Mouse (Mus musculus) liver, embryonic 11.5 days (tissue): ENCODE data around the gene Agpat4. TPM values are rescaled to one million over a fixed set of nuclear protein-coding genes. Genes with fewer than 3 reads are reported as not detected.

ENCODE experiments used
- ATAC-seq: fragments of 200-750 bp; cut with Nextera tagmentation; replicated peaks from 2 replicates; pipeline ENCODE4 v1.8.0; 2017; ENCODE audit warnings: moderate number of reproducible peaks, mild to moderate bottlenecking, moderate TSS enrichment, moderate library complexity; ENCODE audit not compliant: low FRiP score
- DNase-seq: peaks from one replicate; pipeline ENCODE4 v3.0.0-alpha.2; 2017; ENCODE audit warnings: low spot score
- H3K27ac ChIP-seq: fragments of 300-500 bp; sonication (generic); 2 replicates; pipeline ENCODE4 v1.5.1; 2014; ENCODE audit warnings: mild to moderate bottlenecking, low read depth, low read length, control low read depth
- H3K27me3 ChIP-seq: fragments of 300-500 bp; sonication (generic); replicated peaks from 2 replicates; pipeline ENCODE4 v1.6.1; 2014; ENCODE audit warnings: low read length, mixed read lengths; ENCODE audit not compliant: control insufficient read depth, insufficient read depth
- H3K36me3 ChIP-seq: fragments of 300-500 bp; sonication (generic); 2 replicates; pipeline ENCODE4 v1.6.1; 2014; ENCODE audit warnings: mild to moderate bottlenecking, low read length, moderate library complexity, mixed read lengths; ENCODE audit not compliant: control insufficient read depth, insufficient read depth
- H3K4me1 ChIP-seq: fragments of 300-500 bp; sonication (generic); replicated peaks from 2 replicates; pipeline ENCODE4 v1.6.1; 2014; ENCODE audit warnings: low read length, mixed read lengths; ENCODE audit not compliant: control insufficient read depth, insufficient read depth
- H3K4me2 ChIP-seq: fragments of 300-500 bp; sonication (generic); 2 replicates; pipeline ENCODE4 v1.6.1; 2014; ENCODE audit warnings: mild to moderate bottlenecking, control low read depth, moderate library complexity
- H3K4me3 ChIP-seq: fragments of 300-500 bp; sonication (generic); 2 replicates; pipeline ENCODE4 v1.5.1; 2014; ENCODE audit warnings: low read depth, low read length, control low read depth
- H3K9ac ChIP-seq: fragments of 300-500 bp; sonication (generic); 2 replicates; pipeline ENCODE4 v1.6.1; 2014; ENCODE audit warnings: low read depth, low read length, control low read depth
- H3K9me3 ChIP-seq: fragments of 300-500 bp; sonication (generic); 2 replicates; pipeline ENCODE4 v1.6.1; 2016; ENCODE audit warnings: low read length, inconsistent platforms, mixed read lengths; ENCODE audit not compliant: control insufficient read depth
- WGBS: fragments of 180-500 bp; shearing (Covaris S2); extraction: QIAGEN DNeasy Blood & Tissue Kit; methylation state at CpG from one replicate; pipeline ENCODE4 v1.1.7; 2014; 5-methylcytosine and 5-hydroxymethylcytosine counted together
- polyA plus RNA-seq: library from polyadenylated mRNA; unstranded; fragments of >200 nt; fragmentation: Nextera tagmentation; extraction: Ambion mirVana; gene quantifications from 2 replicates; pipeline ENCODE4 v1.2.1, GENCODE M21; 2014

Gene Agpat4
- polyA plus RNA-seq, 1 experiment from 2014 or later, result 30.4 TPM

DNA sequence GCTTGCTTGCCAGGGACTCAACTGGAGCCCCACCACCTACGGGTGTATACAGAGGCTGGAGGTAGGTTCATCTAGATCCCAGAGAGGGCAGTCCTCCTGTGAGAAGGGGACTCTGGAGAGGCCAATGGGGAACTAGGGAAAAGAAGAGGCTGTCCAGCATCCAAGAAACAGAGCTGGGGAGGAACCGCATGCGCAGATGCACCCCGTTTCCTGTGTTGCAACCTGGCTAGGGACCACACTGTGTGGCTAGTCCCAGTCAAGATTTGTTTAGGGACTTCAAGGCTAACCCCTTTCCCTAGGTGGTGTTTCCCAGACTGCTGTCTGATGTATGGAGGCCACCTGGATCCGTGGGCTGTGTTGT, 41.5 kb downstream of the Agpat4 start:
- Histone ChIP-seq H3K4me1 (0 out of 2 replicates have a peak, but pooled peaks cover 2% of the 10 kb centered on the region), H3K4me3 (no peak overlapping the region), H3K27ac (no peak overlapping the region; the same call in 1 of the 2 replicates), H3K9ac (no peak overlapping the region), H3K9me3 (no peaks in the 10 kb centered on the region), H3K36me3 (peaks cover 3% of the 10 kb centered on the region; the same call in 1 of the 2 replicates), H3K4me2 (no peak overlapping the region), H3K27me3 (no peaks in the 10 kb centered on the region)
- ATAC-seq (no peak), DNase-seq (no peak)
- WGBS, result 88% methylated on average over 5 of the region's 5 CpGs

GRCm38 (mm10) chr17:12160540-12160939, 42.0 kb downstream of the Agpat4 start:
- Histone ChIP-seq H3K4me2 (no peak overlapping the region), H3K27me3 (no peaks in the 10 kb centered on the region), H3K9me3 (no peaks in the 10 kb centered on the region), H3K4me3 (no peak overlapping the region), H3K27ac (no peak overlapping the region), H3K36me3 (peaks cover 3% of the 10 kb centered on the region; the same call in 1 of the 2 replicates), H3K9ac (no peak overlapping the region), H3K4me1 (0 out of 2 replicates have a peak, but pooled peaks cover 2% of the 10 kb centered on the region)
- DNase-seq, result no peak
- WGBS, result 93% methylated on average over 2 of the region's 2 CpGs
- ATAC-seq, result no peak

GRCm38 (mm10) chr17:12160984-12161764, 42.7 kb downstream of the Agpat4 start:
- WGBS, result 93% methylated on average over 13 of the region's 13 CpGs
- DNase-seq (no peak), ATAC-seq (no peak)
- 0 out of 2 replicates have a peak, but pooled peaks cover 2% of the 10 kb centered on the region for H3K4me1 ChIP-seq
- no peak overlapping the region for H3K4me3 ChIP-seq
- no peak overlapping the region for H3K9ac ChIP-seq
- peaks cover 3% of the 10 kb centered on the region; the same call in 1 of the 2 replicates for H3K36me3 ChIP-seq
- no peak overlapping the region for H3K4me2 ChIP-seq
- H3K27ac ChIP-seq, result no peak overlapping the region
- H3K9me3 ChIP-seq, result no peaks in the 10 kb centered on the region
- no peaks in the 10 kb centered on the region for H3K27me3 ChIP-seq

GRCm38 (mm10) chr17:12161877-12162276, 43.4 kb downstream of the Agpat4 start:
- Histone ChIP-seq H3K4me2 (no peak overlapping the region), H3K9me3 (no peaks in the 10 kb centered on the region), H3K27me3 (no peaks in the 10 kb centered on the region), H3K9ac (no peak overlapping the region), H3K36me3 (peaks cover 3% of the 10 kb centered on the region; the same call in 1 of the 2 replicates), H3K4me3 (no peak overlapping the region), H3K27ac (no peak overlapping the region), H3K4me1 (0 out of 2 replicates have a peak, but pooled peaks cover 2% of the 10 kb centered on the region)
- DNase-seq (no peak), ATAC-seq (no peak)
- 94% methylated on average over 7 of the region's 7 CpGs for WGBS

DNA sequence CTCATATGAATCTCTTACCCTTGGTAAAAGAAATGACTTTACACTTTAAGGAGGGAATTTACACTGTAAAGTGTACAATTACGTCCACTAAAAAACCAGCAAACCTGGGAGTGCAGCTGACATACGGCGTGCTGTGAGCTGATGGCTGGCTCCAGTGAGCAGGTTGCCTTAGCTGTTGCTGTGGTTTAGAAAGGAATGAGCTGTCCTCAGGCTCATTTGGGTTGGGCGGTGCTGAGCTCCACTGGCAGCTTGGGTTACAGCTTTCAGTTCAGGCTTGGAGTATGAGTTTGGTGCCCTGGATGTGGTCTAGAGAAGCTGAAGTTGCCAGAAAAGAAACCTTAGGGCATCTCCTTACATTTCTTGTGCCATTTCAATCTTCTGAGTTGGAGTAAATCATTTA, 44.3 kb downstream of the Agpat4 start:
- Histone ChIP-seq H3K27ac (0 out of 2 replicates have a peak overlapping the region, but pooled peaks have one; percentile 22), H3K4me1 (0 out of 2 replicates have a peak, but pooled peaks cover 2% of the 10 kb centered on the region), H3K36me3 (peaks cover 3% of the 10 kb centered on the region; the same call in 1 of the 2 replicates), H3K27me3 (no peaks in the 10 kb centered on the region), H3K9ac (no peak overlapping the region), H3K9me3 (no peaks in the 10 kb centered on the region), H3K4me3 (no peak overlapping the region), H3K4me2 (no peak overlapping the region)
- ATAC-seq (no peak), DNase-seq (no peak)
- WGBS, result 78% methylated on average over 4 of the region's 4 CpGs

DNA sequence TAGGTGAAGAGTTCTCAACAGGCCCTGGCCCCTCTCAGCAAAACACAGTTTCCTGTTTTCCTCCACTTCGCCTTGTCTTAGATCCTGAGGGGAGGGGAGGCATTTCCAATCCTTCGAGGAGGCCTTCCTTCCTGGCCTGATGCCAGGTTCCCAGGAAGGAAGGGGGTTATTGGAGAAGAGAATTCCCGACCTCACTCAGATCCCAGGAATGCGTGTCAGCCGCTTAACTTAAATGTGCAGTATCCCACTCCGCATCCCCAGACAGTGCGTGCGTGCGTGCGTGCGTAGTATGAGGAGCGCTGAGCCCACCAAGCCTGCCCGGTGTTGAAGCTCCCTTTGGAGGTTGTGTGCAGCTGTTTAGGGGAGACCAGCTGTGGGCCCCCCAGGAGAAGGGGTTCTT, 44.9 kb downstream of the Agpat4 start:
- peaks cover 3% of the 10 kb centered on the region; the same call in 1 of the 2 replicates for H3K36me3 ChIP-seq
- ATAC-seq, result no peak
- no peak overlapping the region for H3K9ac ChIP-seq
- H3K9me3 ChIP-seq, result no peaks in the 10 kb centered on the region
- peaks cover 6% of the 10 kb centered on the region; the same call in 1 of the 2 replicates for H3K4me1 ChIP-seq
- no peak for DNase-seq
- WGBS, result 72% methylated on average over 13 of the region's 13 CpGs
- H3K27ac ChIP-seq, result no peak overlapping the region
- H3K27me3 ChIP-seq, result no peaks in the 10 kb centered on the region
- no peak overlapping the region for H3K4me2 ChIP-seq
- no peak overlapping the region for H3K4me3 ChIP-seq

DNA sequence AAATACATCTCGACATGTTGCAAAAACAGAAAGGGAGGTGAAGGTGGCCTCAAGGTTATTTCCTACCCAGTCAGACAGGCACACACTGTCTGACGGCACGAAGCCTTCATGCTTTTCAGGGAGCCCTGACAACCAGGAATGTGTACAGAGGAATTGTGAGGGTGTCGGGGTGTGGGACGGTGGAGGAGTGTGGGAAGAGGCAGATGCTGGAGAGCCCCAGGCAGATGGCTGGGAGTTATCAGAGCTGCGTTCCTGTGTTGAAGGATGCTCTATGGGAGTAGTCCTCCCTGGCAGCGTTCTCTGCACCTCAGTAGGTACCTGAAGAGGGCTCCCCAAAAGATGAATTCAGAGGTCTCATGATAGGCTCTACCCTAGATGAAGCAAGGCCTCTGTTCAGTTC, 45.4 kb downstream of the Agpat4 start:
- Histone ChIP-seq H3K4me3 (no peak overlapping the region), H3K9ac (no peak overlapping the region), H3K36me3 (peaks cover 3% of the 10 kb centered on the region; the same call in 1 of the 2 replicates), H3K27ac (no peak overlapping the region), H3K27me3 (no peaks in the 10 kb centered on the region), H3K4me1 (peaks cover 11% of the 10 kb centered on the region), H3K9me3 (no peaks in the 10 kb centered on the region), H3K4me2 (no peak overlapping the region)
- no peak for ATAC-seq
- DNase-seq, result no peak
- WGBS, result 83% methylated on average over 7 of the region's 7 CpGs

DNA sequence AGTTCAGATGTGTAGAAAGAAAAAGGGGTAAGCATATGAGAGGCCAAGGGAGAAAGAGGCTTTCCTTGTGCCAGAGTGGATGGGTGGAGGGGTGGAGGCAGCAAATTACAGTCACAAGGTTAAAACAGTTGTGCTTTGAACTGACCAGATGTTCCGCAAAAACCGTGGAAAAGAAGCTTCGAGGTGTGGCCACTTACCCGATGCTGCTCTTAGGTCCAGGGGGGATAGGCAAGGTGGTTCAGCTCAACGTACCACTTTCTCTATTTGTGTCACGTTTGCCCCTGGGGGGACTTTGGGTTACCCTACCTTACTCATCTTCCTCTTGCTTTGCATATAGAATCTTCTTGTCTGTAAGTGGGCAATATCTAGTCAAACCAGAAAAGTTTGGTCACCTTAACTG, 46.0 kb downstream of the Agpat4 start:
- Histone ChIP-seq H3K27me3 (no peaks in the 10 kb centered on the region), H3K9ac (no peak overlapping the region), H3K4me2 (no peak overlapping the region), H3K4me1 (peaks cover 17% of the 10 kb centered on the region), H3K9me3 (no peaks in the 10 kb centered on the region), H3K4me3 (no peak overlapping the region), H3K27ac (no peak overlapping the region), H3K36me3 (peaks cover 2% of the 10 kb centered on the region; the same call in 1 of the 2 replicates)
- ATAC-seq, result no peak
- WGBS, result 89% methylated on average over 6 of the region's 6 CpGs
- no peak for DNase-seq
